Mouse (Mus musculus): ENCODE measurements around the gene Sec24b.

GRCm38 (mm10) chr3:129976317-129976716, 85.0 kb downstream of the Sec24b start:
- TF ChIP-seq CTCF (IDR thresholded peaks at IDR 0.05; ENCODE audit: low read depth) (no peak), EP300 (IDR thresholded peaks at IDR 0.05; ENCODE audit: low read depth) (no peak)
